Mouse (Mus musculus) midbrain, postnatal 0 days (tissue): ENCODE measurements around the gene Arhgef39. TPM values are rescaled to one million over a fixed set of nuclear protein-coding genes. Genes with fewer than 3 reads are reported as not detected.
A peak's percentile ranks its signal among the peaks of the same experiment; 100 is the strongest.

ENCODE experiments used
- ATAC-seq: fragments of 200-750 bp; cut with Nextera tagmentation; 2 replicates; pipeline ENCODE4 v1.8.0; 2017; ENCODE audit warnings: moderate number of reproducible peaks, mild to moderate bottlenecking, moderate TSS enrichment, moderate library complexity; ENCODE audit not compliant: low FRiP score
- DNase-seq: peaks from one replicate; pipeline ENCODE4 v3.0.0-alpha.2; 2015; ENCODE audit warnings: low spot score
- H3K27ac ChIP-seq: fragments of 300-500 bp; sonication (generic); 2 replicates; pipeline ENCODE4 v1.5.1; 2014; ENCODE audit warnings: low read depth, mild to moderate bottlenecking, low read length, mixed read lengths
- H3K27me3 ChIP-seq: fragments of 300-500 bp; sonication (generic); 2 replicates; pipeline ENCODE4 v1.6.1; 2014; ENCODE audit warnings: low read length, control low read depth, mixed read lengths; ENCODE audit not compliant: insufficient read depth
- H3K36me3 ChIP-seq: fragments of 300-500 bp; sonication (generic); 2 replicates; pipeline ENCODE4 v1.6.1; 2014; ENCODE audit warnings: low read length, control low read depth, mixed read lengths; ENCODE audit not compliant: insufficient read depth
- H3K4me1 ChIP-seq: fragments of 300-500 bp; sonication (generic); 2 replicates; pipeline ENCODE4 v1.6.1; 2014; ENCODE audit warnings: mild to moderate bottlenecking, control low read depth, antibody characterized with exemption, low read length, mixed read lengths; ENCODE audit not compliant: insufficient read depth
- H3K4me2 ChIP-seq: fragments of 300-500 bp; sonication (generic); 2 replicates; pipeline ENCODE4 v1.6.1; 2014; ENCODE audit warnings: low read depth, mild to moderate bottlenecking, low read length, mixed read lengths; ENCODE audit not compliant: poor library complexity, severe bottlenecking
- H3K4me3 ChIP-seq: fragments of 300-500 bp; sonication (generic); 2 replicates; pipeline ENCODE4 v1.5.1; 2014; ENCODE audit warnings: low read depth, mild to moderate bottlenecking, low read length, moderate library complexity
- H3K9ac ChIP-seq: fragments of 300-500 bp; sonication (generic); replicated peaks from 2 replicates; pipeline ENCODE4 v1.6.1; 2014; ENCODE audit warnings: mild to moderate bottlenecking, low read length, moderate library complexity, mixed read lengths; ENCODE audit not compliant: poor library complexity, severe bottlenecking
- H3K9me3 ChIP-seq: fragments of 300-500 bp; sonication (generic); 2 replicates; pipeline ENCODE4 v1.6.1; 2016; ENCODE audit warnings: low read length, control low read depth
- CTCF ChIP-seq: IDR thresholded peaks from 2 replicates; pipeline ENCODE4 v1.5.1; 2016; ENCODE audit warnings: antibody characterized with exemption, mild to moderate bottlenecking
- whole genome bisulfite sequencing: fragments of 180-500 bp; shearing (Covaris S2); extraction: QIAGEN DNeasy Blood & Tissue Kit; methylation state at CpG from one replicate; pipeline ENCODE4 v1.1.7; 2014; 5-methylcytosine and 5-hydroxymethylcytosine counted together
- polyA plus RNA-seq: library from polyadenylated mRNA; unstranded; fragments of >200 nt; fragmentation: Nextera tagmentation; extraction: Ambion mirVana; gene quantifications from 2 replicates; pipeline ENCODE4 v1.2.1, GENCODE M21; 2015
- total RNA-seq: library from RNA; depleted of rRNA; stranded (reverse); fragments of >200 nt; gene quantifications from 2 replicates; pipeline ENCODE4 v1.2.3, GENCODE M21; 2014; rRNA removed

The Arhgef39 gene
- total RNA-seq (1.3 and 16.1 TPM in 2 replicates), polyA plus RNA-seq (2.3 and 2.8 TPM in 2 replicates)

GRCm38 (mm10) chr4:43499407-43500333 lies at the start of gene Arhgef39:
TSS of gene Arhgef39 (minus strand) at chr4:43499695.
- H3K9me3 ChIP-seq, result no peaks in the 10 kb centered on the region
- H3K4me2 ChIP-seq, result peak within 1 kb of the TSS; percentile 85
- H3K27ac ChIP-seq, result no peak within 1 kb of the TSS
- ATAC-seq (peak; percentile 87), DNase-seq (peak; percentile 85)
- H3K27me3 ChIP-seq, result no peaks in the 10 kb centered on the region
- 0 out of 2 replicates have a peak, but pooled peaks cover 6% of the 10 kb centered on the region for H3K4me1 ChIP-seq
- no peak for TF ChIP-seq CTCF
- peaks cover 3% of the 10 kb centered on the region; the same call in 1 of the 2 replicates for H3K36me3 ChIP-seq
- 6% methylated on average over 50 of the region's 50 CpGs for WGBS
- peak within 1 kb of the TSS; percentile 50 for H3K9ac ChIP-seq
- H3K4me3 ChIP-seq, result peak within 1 kb of the TSS; percentile 49

GRCm38 (mm10) chr4:43549055-43549454 lies 49.6 kb upstream of the Arhgef39 start:
- DNase-seq, result no peak
- no peak overlapping the region for H3K4me3 ChIP-seq
- WGBS, result 90% methylated on average over 12 of the region's 12 CpGs
- H3K9ac ChIP-seq, result no peak overlapping the region
- no peaks in the 10 kb centered on the region for H3K4me1 ChIP-seq
- no peak overlapping the region for H3K27ac ChIP-seq
- no peak for ATAC-seq
- H3K9me3 ChIP-seq, result no peaks in the 10 kb centered on the region
- peaks cover 87% of the 10 kb centered on the region for H3K36me3 ChIP-seq
- H3K4me2 ChIP-seq, result no peak overlapping the region
- no peak for TF ChIP-seq CTCF
- H3K27me3 ChIP-seq, result no peaks in the 10 kb centered on the region

- Histone ChIP-seq H3K4me3 (no peak overlapping the region), H3K4me2 (no peak overlapping the region), H3K36me3 (peaks cover 88% of the 10 kb centered on the region), H3K27me3 (no peaks in the 10 kb centered on the region), H3K9ac (no peak overlapping the region), H3K27ac (no peak overlapping the region), H3K4me1 (no peaks in the 10 kb centered on the region), H3K9me3 (no peaks in the 10 kb centered on the region)
- ATAC-seq, result no peak
- 92% methylated on average over 8 of the region's 8 CpGs for WGBS
- no peak for DNase-seq
- no peak for TF ChIP-seq CTCF
These were observed 47.7 kb upstream of the Arhgef39 start for GRCm38 (mm10) chr4:43547160-43547559.

- no peaks in the 10 kb centered on the region for H3K9me3 ChIP-seq
- no peak overlapping the region for H3K4me3 ChIP-seq
- ATAC-seq (no peak), DNase-seq (peak; percentile 6)
- H3K27me3 ChIP-seq, result no peaks in the 10 kb centered on the region
- H3K9ac ChIP-seq, result no peak overlapping the region
- no peak overlapping the region for H3K27ac ChIP-seq
- H3K4me2 ChIP-seq, result no peak overlapping the region
- no peaks in the 10 kb centered on the region for H3K4me1 ChIP-seq
- peaks cover 93% of the 10 kb centered on the region for H3K36me3 ChIP-seq
- no peak for TF ChIP-seq CTCF
- 89% methylated on average over 12 of the region's 12 CpGs for whole genome bisulfite sequencing
These were observed 47.0 kb upstream of the Arhgef39 start for GRCm38 (mm10) chr4:43546375-43547047.

GRCm38 (mm10) chr4:43542044-43542443 lies 42.5 kb upstream of the Arhgef39 start:
- H3K9me3 ChIP-seq, result no peaks in the 10 kb centered on the region
- no peaks in the 10 kb centered on the region for H3K27me3 ChIP-seq
- peaks cover 89% of the 10 kb centered on the region for H3K36me3 ChIP-seq
- no peak overlapping the region for H3K27ac ChIP-seq
- no peaks in the 10 kb centered on the region for H3K4me1 ChIP-seq
- ATAC-seq (no peak), DNase-seq (no peak)
- H3K4me3 ChIP-seq, result no peak overlapping the region
- TF ChIP-seq CTCF, result no peak
- no peak overlapping the region for H3K4me2 ChIP-seq
- no peak overlapping the region for H3K9ac ChIP-seq
- 82% methylated on average over 3 of the region's 3 CpGs for WGBS

- TF ChIP-seq CTCF, result no peak
- Histone ChIP-seq H3K4me1 (no peaks in the 10 kb centered on the region), H3K36me3 (peaks cover 88% of the 10 kb centered on the region), H3K9me3 (no peaks in the 10 kb centered on the region), H3K27ac (no peak overlapping the region), H3K4me3 (no peak overlapping the region), H3K9ac (no peak overlapping the region), H3K4me2 (no peak overlapping the region), H3K27me3 (no peaks in the 10 kb centered on the region)
- ATAC-seq (no peak), DNase-seq (no peak)
- WGBS, result 96% methylated on average over 9 of the region's 9 CpGs
These were observed 36.5 kb upstream of the Arhgef39 start for GRCm38 (mm10) chr4:43536031-43536430.
